Mouse (Mus musculus) lung, embryonic 14.5 days (tissue): ENCODE data around the gene 2010111I01Rik. TPM values are rescaled to one million over a fixed set of nuclear protein-coding genes. Genes with fewer than 3 reads are reported as not detected.

Experiments
- ATAC-seq: fragments of 200-750 bp; cut with Nextera tagmentation; 2 replicates; pipeline ENCODE4 v1.8.0; 2017; ENCODE audit warnings: mild to moderate bottlenecking, moderate TSS enrichment, moderate library complexity; ENCODE audit not compliant: insufficient read depth
- DNase-seq: peaks from one replicate; pipeline ENCODE4 v3.0.0-alpha.2; 2015
- H3K27ac ChIP-seq: fragments of 300-500 bp; sonication (generic); 2 replicates; pipeline ENCODE4 v1.5.1; 2014; ENCODE audit warnings: low read depth, mild to moderate bottlenecking, moderate library complexity
- H3K27me3 ChIP-seq: fragments of 300-500 bp; sonication (generic); 2 replicates; pipeline ENCODE4 v1.6.1; 2014; ENCODE audit warnings: low read length, control low read depth; ENCODE audit not compliant: insufficient read depth
- H3K36me3 ChIP-seq: fragments of 300-500 bp; sonication (generic); 2 replicates; pipeline ENCODE4 v1.6.1; 2014; ENCODE audit warnings: control low read depth; ENCODE audit not compliant: insufficient read depth
- H3K4me1 ChIP-seq: fragments of 300-500 bp; sonication (generic); 2 replicates; pipeline ENCODE4 v1.6.1; 2014; ENCODE audit warnings: antibody characterized with exemption, control low read depth; ENCODE audit not compliant: insufficient read depth
- H3K4me2 ChIP-seq: fragments of 300-500 bp; sonication (generic); 2 replicates; pipeline ENCODE4 v1.6.1; 2014; ENCODE audit warnings: mild to moderate bottlenecking
- H3K4me3 ChIP-seq: fragments of 300-500 bp; sonication (generic); 2 replicates; pipeline ENCODE4 v1.5.1; 2014; ENCODE audit warnings: low read depth, low read length
- H3K9ac ChIP-seq: fragments of 300-500 bp; sonication (generic); 2 replicates; pipeline ENCODE4 v1.6.1; 2014
- H3K9me3 ChIP-seq: fragments of 300-500 bp; sonication (generic); 2 replicates; pipeline ENCODE4 v1.6.1; 2016; ENCODE audit warnings: low read depth, low read length, control low read depth
- CTCF ChIP-seq: IDR thresholded peaks from 2 replicates; pipeline ENCODE4 v1.5.1; 2016; ENCODE audit warnings: antibody characterized with exemption, low read depth
- WGBS: fragments of 180-500 bp; shearing (Covaris S2); extraction: QIAGEN DNeasy Blood & Tissue Kit; methylation state at CpG from one replicate; pipeline ENCODE4 v1.1.7; 2014; 5-methylcytosine and 5-hydroxymethylcytosine counted together
- polyA plus RNA-seq: library from polyadenylated mRNA; unstranded; fragments of >200 nt; fragmentation: Nextera tagmentation; extraction: Ambion mirVana; gene quantifications from 2 replicates; pipeline ENCODE4 v1.2.1, GENCODE M21; 2014

The 2010111I01Rik gene
- polyA plus RNA-seq, 1 experiment from 2014 or later, result 156 TPM

GRCm38 (mm10) chr13:63186642-63187041 is 221.9 kb downstream of the 2010111I01Rik start:
- Histone ChIP-seq H3K36me3 (no peaks in the 10 kb centered on the region), H3K27ac (peak overlapping the region; percentile 19; the same call in 1 of the 2 replicates), H3K4me3 (no peak overlapping the region), H3K4me1 (peaks cover 6% of the 10 kb centered on the region), H3K27me3 (no peaks in the 10 kb centered on the region), H3K9me3 (no peaks in the 10 kb centered on the region), H3K9ac (no peak overlapping the region), H3K4me2 (no peak overlapping the region)
- TF ChIP-seq CTCF, result no peak
- ATAC-seq, result no peak
- DNase-seq, result no peak
- 46% methylated on average over 1 of the region's 1 CpGs for WGBS

GRCm38 (mm10) chr13:63187145-63188143 is 222.8 kb downstream of the 2010111I01Rik start:
- WGBS, result 39% methylated on average over 13 of the region's 13 CpGs
- Histone ChIP-seq H3K27ac (peak overlapping the region; percentile 89), H3K4me2 (no peak overlapping the region), H3K27me3 (no peaks in the 10 kb centered on the region), H3K4me1 (peaks cover 6% of the 10 kb centered on the region), H3K9me3 (no peaks in the 10 kb centered on the region), H3K36me3 (no peaks in the 10 kb centered on the region), H3K4me3 (no peak overlapping the region), H3K9ac (no peak overlapping the region)
- DNase-seq, result peak; percentile 57
- peak; percentile 74 for ATAC-seq
- TF ChIP-seq CTCF, result no peak

- H3K36me3 ChIP-seq, result no peaks in the 10 kb centered on the region
- no peak for TF ChIP-seq CTCF
- H3K4me3 ChIP-seq, result no peak overlapping the region
- 61% methylated on average over 5 of the region's 5 CpGs for WGBS
- no peak for DNase-seq
- peaks cover 6% of the 10 kb centered on the region for H3K4me1 ChIP-seq
- no peaks in the 10 kb centered on the region for H3K9me3 ChIP-seq
- H3K9ac ChIP-seq, result no peak overlapping the region
- no peak for ATAC-seq
- no peaks in the 10 kb centered on the region for H3K27me3 ChIP-seq
- H3K4me2 ChIP-seq, result no peak overlapping the region
- no peak overlapping the region; the same call in 1 of the 2 replicates for H3K27ac ChIP-seq
These were observed 223.6 kb downstream of the 2010111I01Rik start for GRCm38 (mm10) chr13:63188306-63188705.

GRCm38 (mm10) chr13:63188811-63189210 is 224.1 kb downstream of the 2010111I01Rik start:
- Histone ChIP-seq H3K36me3 (no peaks in the 10 kb centered on the region), H3K9me3 (no peaks in the 10 kb centered on the region), H3K9ac (no peak overlapping the region), H3K4me1 (peaks cover 6% of the 10 kb centered on the region), H3K4me2 (no peak overlapping the region), H3K4me3 (no peak overlapping the region), H3K27ac (0 out of 2 replicates have a peak overlapping the region, but pooled peaks have one; percentile 9), H3K27me3 (no peaks in the 10 kb centered on the region)
- ATAC-seq (peak; percentile 50; the same call in 1 of the 2 replicates), DNase-seq (peak; percentile 41)
- WGBS, result 37% methylated on average over 2 of the region's 2 CpGs
- no peak for TF ChIP-seq CTCF

GRCm38 (mm10) chr13:63193423-63193822 is 228.7 kb downstream of the 2010111I01Rik start:
- Histone ChIP-seq H3K27me3 (no peaks in the 10 kb centered on the region), H3K9me3 (no peaks in the 10 kb centered on the region), H3K9ac (no peak overlapping the region), H3K4me3 (no peak overlapping the region), H3K36me3 (no peaks in the 10 kb centered on the region), H3K27ac (no peak overlapping the region), H3K4me1 (no peaks in the 10 kb centered on the region), H3K4me2 (no peak overlapping the region)
- no peak for ATAC-seq
- no peak for TF ChIP-seq CTCF
- WGBS, result 45% methylated on average over 3 of the region's 3 CpGs
- no peak for DNase-seq

- Histone ChIP-seq H3K27ac (no peak overlapping the region), H3K27me3 (no peaks in the 10 kb centered on the region), H3K4me2 (no peak overlapping the region), H3K36me3 (no peaks in the 10 kb centered on the region), H3K9me3 (no peaks in the 10 kb centered on the region), H3K9ac (no peak overlapping the region), H3K4me3 (no peak overlapping the region), H3K4me1 (no peaks in the 10 kb centered on the region)
- DNase-seq (no peak), ATAC-seq (no peak)
- 61% methylated on average over 1 of the region's 1 CpGs for WGBS
- no peak for TF ChIP-seq CTCF
These were observed 233.3 kb downstream of the 2010111I01Rik start for GRCm38 (mm10) chr13:63198038-63198437.

GRCm38 (mm10) chr13:63199588-63199987 is 234.9 kb downstream of the 2010111I01Rik start:
- no peak overlapping the region for H3K9ac ChIP-seq
- H3K4me2 ChIP-seq, result no peak overlapping the region
- H3K9me3 ChIP-seq, result no peaks in the 10 kb centered on the region
- H3K4me1 ChIP-seq, result no peaks in the 10 kb centered on the region
- no peak for DNase-seq
- no peaks in the 10 kb centered on the region for H3K27me3 ChIP-seq
- no peak for TF ChIP-seq CTCF
- no peak for ATAC-seq
- H3K36me3 ChIP-seq, result no peaks in the 10 kb centered on the region
- H3K27ac ChIP-seq, result no peak overlapping the region
- no peak overlapping the region for H3K4me3 ChIP-seq
- 64% methylated on average over 2 of the region's 2 CpGs for WGBS
